Mouse (Mus musculus): ENCODE measurements around the gene Mrpl47. TPM values are rescaled to one million over a fixed set of nuclear protein-coding genes. Genes with fewer than 3 reads are reported as not detected.
A peak's percentile ranks its signal among the peaks of the same experiment; 100 is the strongest.

Mrpl47 gene
- total and polyA plus RNA-seq, 3 experiments: 32.5 to 56.2 (median 48.8) TPM

DNA sequence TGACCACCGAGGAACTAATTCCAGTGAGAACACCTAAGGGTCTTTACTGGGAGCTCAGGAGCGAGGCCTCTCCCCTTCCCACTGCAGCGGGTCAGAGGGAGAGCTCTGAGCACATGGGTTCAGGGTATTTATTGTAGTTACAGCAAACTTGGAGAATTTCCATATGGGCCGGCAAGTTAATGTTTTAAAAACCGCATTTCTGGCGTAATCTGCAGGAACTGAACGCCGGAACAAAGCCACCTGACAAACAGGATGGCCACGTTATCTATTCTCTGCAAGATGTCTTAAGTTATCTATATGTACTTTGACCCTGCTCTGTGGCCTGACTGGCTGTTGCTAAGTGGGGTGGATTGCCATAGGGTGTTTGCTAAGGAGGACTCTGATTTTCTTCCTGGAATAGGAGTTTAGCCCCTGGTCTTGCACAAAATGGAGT is 47.8 kb downstream of the Mrpl47 start:
- H3K36me3 ChIP-seq (replicated peaks in 1 of 2; ENCODE audit: control insufficient read depth in 1 of 2, insufficient read depth in 1 of 2, low read length in 1 of 2): no peaks in the 10 kb centered on the region
- H3K4me3 ChIP-seq (replicated peaks in 1 of 3; ENCODE audit: low read depth in 2 of 3, low read length in 2 of 3, poor library complexity in 1 of 3): no peak overlapping the region
- no peak overlapping the region for H3K27ac ChIP-seq (ENCODE audit: insufficient read depth, low read depth)
- no peak for DNase-seq (ENCODE audit: extremely low read depth)
- H3K4me2 ChIP-seq (ENCODE audit: insufficient read depth, low read depth, poor library complexity, severe bottlenecking): no peak overlapping the region
- H3K79me2 ChIP-seq (replicated peaks; ENCODE audit: control insufficient read depth, extremely low read depth, insufficient read depth, poor library complexity, severe bottlenecking): no peaks in the 10 kb centered on the region
- H3K4me1 ChIP-seq (ENCODE audit: control insufficient read depth in 1 of 2, insufficient read depth in 2 of 2): peaks cover 11 to 16% of the 10 kb centered on the region in 2 experiments; a peak in 3 of 4 replicates
- no peaks in the 10 kb centered on the region for H3K9me3 ChIP-seq (replicated peaks; ENCODE audit: low read length)
- TF ChIP-seq MEF2A (IDR thresholded peaks at IDR 0.05; ENCODE audit: borderline replicate concordance, low read depth, low read length) (no peak), POLR2A (IDR thresholded peaks at IDR 0.05; ENCODE audit: low read depth, low read length) (no peak), PAX5 (IDR thresholded peaks at IDR 0.05; ENCODE audit: low read length) (no peak), KAT2A (IDR thresholded peaks at IDR 0.05; ENCODE audit: insufficient replicate concordance, low read length) (no peak), ETS1 (conservative IDR thresholded peaks at IDR 0.05; ENCODE audit: low read depth, low read length) (no peak), SMC3 (IDR thresholded peaks at IDR 0.05; ENCODE audit: low read depth, low read length) (no peak), MAFK (IDR thresholded peaks at IDR 0.05; ENCODE audit: insufficient replicate concordance, low read length) (no peak), RAD21 (IDR thresholded peaks at IDR 0.05; ENCODE audit: low read depth, low read length) (no peak), USF2 (conservative IDR thresholded peaks at IDR 0.05; ENCODE audit: low read depth, low read length) (no peak), NELFE (IDR thresholded peaks at IDR 0.05; ENCODE audit: low read depth, low read length) (no peak), GABPA (IDR thresholded peaks at IDR 0.05; ENCODE audit: insufficient replicate concordance, low read depth, low read length) (no peak), CHD1 (IDR thresholded peaks at IDR 0.05; ENCODE audit: low read depth, low read length) (no peak), CHD2 (IDR thresholded peaks at IDR 0.05; ENCODE audit: low read length) (no peak), USF1 (IDR thresholded peaks at IDR 0.05; ENCODE audit: low read depth, low read length) (no peak), SIN3A (IDR thresholded peaks at IDR 0.05; ENCODE audit: low read length) (no peak), TBP (conservative IDR thresholded peaks at IDR 0.05; ENCODE audit: low read depth, low read length) (no peak), JUN (IDR thresholded peaks at IDR 0.05; ENCODE audit: insufficient read depth, low read depth, low read length) (no peak), MAZ (IDR thresholded peaks at IDR 0.05; ENCODE audit: low read depth, low read length) (no peak), ZC3H11A (IDR thresholded peaks at IDR 0.05; ENCODE audit: low read depth, low read length) (no peak), MAX (IDR thresholded peaks at IDR 0.05; ENCODE audit: low read length) (no peak)
- dilution Hi-C loops (cut with MboI; ENCODE audit: extremely low pct_ligation_motif_present, extremely low pct_unique_long_range_greater_than_20kb, low sequenced_read_pairs): no loop called here
- in situ Hi-C loops (cut with MboI; ENCODE audit: low pct_ligation_motif_present, low pct_unique_long_range_greater_than_20kb, low sequenced_read_pairs): loop anchor here (25.0 kb wide), 1 partner anchor 352 kb away; no protein-coding TSS in a partner anchor
- no peak overlapping the region for H3K9ac ChIP-seq (ENCODE audit: insufficient read depth, low read depth)
- no peaks in the 10 kb centered on the region for H3K27me3 ChIP-seq (replicated peaks)

DNA sequence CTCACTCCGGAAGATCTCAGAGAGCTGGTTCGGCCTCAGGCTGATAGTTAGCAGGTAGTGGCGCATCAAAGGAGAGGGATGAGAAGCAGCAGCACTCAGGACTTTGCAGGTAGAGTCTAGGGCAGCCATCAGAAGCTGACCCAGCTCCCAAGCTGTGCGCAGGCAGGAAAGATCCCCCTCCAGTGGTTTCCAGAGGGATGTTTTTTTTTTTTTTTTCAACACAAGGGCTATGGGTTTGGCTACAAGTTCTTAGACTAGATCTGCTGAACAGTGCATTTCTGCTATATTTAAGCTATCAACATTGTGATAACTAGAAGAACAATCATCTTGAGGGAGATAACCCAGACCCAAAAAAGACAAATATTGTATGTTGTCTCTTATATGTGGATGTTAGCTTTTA is 50.2 kb downstream of the Mrpl47 start:
- Histone ChIP-seq H3K4me2 (ENCODE audit: insufficient read depth, low read depth, poor library complexity, severe bottlenecking) (no peak overlapping the region), H3K36me3 (replicated peaks in 1 of 2; ENCODE audit: control insufficient read depth in 1 of 2, insufficient read depth in 1 of 2, low read length in 1 of 2) (no peaks in the 10 kb centered on the region), H3K9ac (ENCODE audit: insufficient read depth, low read depth) (no peak overlapping the region), H3K27ac (ENCODE audit: insufficient read depth, low read depth) (no peak overlapping the region), H3K79me2 (replicated peaks; ENCODE audit: control insufficient read depth, extremely low read depth, insufficient read depth, poor library complexity, severe bottlenecking) (no peaks in the 10 kb centered on the region), H3K9me3 (replicated peaks; ENCODE audit: low read length) (no peaks in the 10 kb centered on the region), H3K27me3 (replicated peaks) (no peaks in the 10 kb centered on the region), H3K4me1 (ENCODE audit: control insufficient read depth in 1 of 2, insufficient read depth in 2 of 2) (peaks cover 3% of the 10 kb centered on the region in 2 experiments; a peak in 2 of 4 replicates), H3K4me3 (replicated peaks in 1 of 3; ENCODE audit: low read depth in 2 of 3, low read length in 2 of 3, poor library complexity in 1 of 3) (no peak overlapping the region)
- in situ Hi-C loops (cut with MboI; ENCODE audit: low pct_ligation_motif_present, low pct_unique_long_range_greater_than_20kb, low sequenced_read_pairs): loop anchor here (25.0 kb wide), 1 partner anchor 350 kb away; no protein-coding TSS in a partner anchor
- no peak for DNase-seq (ENCODE audit: extremely low read depth)
- dilution Hi-C loops (cut with MboI; ENCODE audit: extremely low pct_ligation_motif_present, extremely low pct_unique_long_range_greater_than_20kb, low sequenced_read_pairs): no loop called here
- TF ChIP-seq RAD21 (IDR thresholded peaks at IDR 0.05; ENCODE audit: low read depth, low read length) (peak; percentile 4), MEF2A (IDR thresholded peaks at IDR 0.05; ENCODE audit: borderline replicate concordance, low read depth, low read length) (no peak), ELF1 (IDR thresholded peaks at IDR 0.05; ENCODE audit: low read depth, low read length) (no peak), ZNF384 (IDR thresholded peaks at IDR 0.05; ENCODE audit: low read depth, low read length) (peak; percentile 66)

Measured in CH12.LX (cell line).